Mouse (Mus musculus) hindbrain, embryonic 15.5 days (tissue): ENCODE data around the gene Fbxl14. TPM values are rescaled to one million over a fixed set of nuclear protein-coding genes. Genes with fewer than 3 reads are reported as not detected.

Experiments
- polyA plus RNA-seq: library from polyadenylated mRNA; unstranded; fragments of >200 nt; fragmentation: Nextera tagmentation; extraction: Ambion mirVana; gene quantifications from 2 replicates; pipeline ENCODE4 v1.2.1, GENCODE M21; 2015

Gene Fbxl14
- polyA plus RNA-seq, 1 experiment from 2014 or later, result 2.3 TPM

Other genes starting within 250 kb of the Fbxl14 start
- gene Cacna2d4, start 243.1 kb upstream of the Fbxl14 start, polyA plus RNA-seq, result 0.45 and 0.46 TPM in 2 replicates
- gene Lrtm2, start 148.9 kb upstream of the Fbxl14 start, polyA plus RNA-seq, result 12.7 and 14.6 TPM in 2 replicates
- gene Adipor2, start 62.0 kb upstream of the Fbxl14 start, polyA plus RNA-seq, result 36.2 TPM in 2 replicates
- gene Wnt5b, start 64.7 kb downstream of the Fbxl14 start, polyA plus RNA-seq, result 4.9 and 6.6 TPM in 2 replicates